Mouse (Mus musculus) adrenal gland, postnatal 4 days (tissue): ENCODE measurements around the gene Stx8. TPM values are rescaled to one million over a fixed set of nuclear protein-coding genes. Genes with fewer than 3 reads are reported as not detected.

Source experiments
- DNase-seq, 2 experiments: peaks; one replicate each; pipeline ENCODE4 v3.0.0; 2021 to 2022; ENCODE audit warnings: low spot score in 2 of 2, mixed read lengths in 2 of 2
- total RNA-seq, 2 experiments: library from RNA; stranded (reverse); gene quantifications; 2 replicates each; pipeline ENCODE4 v1.2.3; 2021

Gene Stx8
- total RNA-seq, 2 experiments from 2014 or later, result 32.1 to 33.7 TPM

- no peak for DNase-seq
These were observed 6.6 kb downstream of the Stx8 start for GRCm38 (mm10) chr11:67972606-67973005.

GRCm38 (mm10) chr11:67973225-67973624 lies 7.2 kb downstream of the Stx8 start:
- no peak for DNase-seq

GRCm38 (mm10) chr11:67975252-67975651 lies 9.3 kb downstream of the Stx8 start:
- DNase-seq, result no peak

GRCm38 (mm10) chr11:67983564-67983963 lies 17.6 kb downstream of the Stx8 start:
- DNase-seq, result no peak

- no peak for DNase-seq
These were observed 25.2 kb downstream of the Stx8 start for GRCm38 (mm10) chr11:67991240-67991639.

GRCm38 (mm10) chr11:67995965-67996364 lies 30.0 kb downstream of the Stx8 start:
- no peak for DNase-seq

GRCm38 (mm10) chr11:67998905-67999304 lies 32.9 kb downstream of the Stx8 start:
- no peak for DNase-seq

- DNase-seq, result no peak
These were observed 33.6 kb downstream of the Stx8 start for GRCm38 (mm10) chr11:67999629-68000028.

GRCm38 (mm10) chr11:68004191-68004590 lies 38.2 kb downstream of the Stx8 start:
- DNase-seq, result peak; percentile 28 to 48

GRCm38 (mm10) chr11:68006216-68006789 lies 40.3 kb downstream of the Stx8 start:
- no peak for DNase-seq

GRCm38 (mm10) chr11:68007645-68008044 lies 41.7 kb downstream of the Stx8 start:
- no peak for DNase-seq

- no peak for DNase-seq
These were observed 43.4 kb downstream of the Stx8 start for GRCm38 (mm10) chr11:68009377-68009776.

GRCm38 (mm10) chr11:68012207-68012606 lies 46.2 kb downstream of the Stx8 start:
- DNase-seq, result no peak

GRCm38 (mm10) chr11:68018191-68018590 lies 52.2 kb downstream of the Stx8 start:
- no peak for DNase-seq

- no peak for DNase-seq
These were observed 53.2 kb downstream of the Stx8 start for GRCm38 (mm10) chr11:68019156-68019555.

- no peak for DNase-seq
These were observed 56.0 kb downstream of the Stx8 start for GRCm38 (mm10) chr11:68021976-68022375.

GRCm38 (mm10) chr11:68022895-68023294 lies 56.9 kb downstream of the Stx8 start:
- DNase-seq, result no peak

GRCm38 (mm10) chr11:68023811-68024369 lies 57.9 kb downstream of the Stx8 start:
- DNase-seq, result no peak

GRCm38 (mm10) chr11:68026590-68026989 lies 60.6 kb downstream of the Stx8 start:
- DNase-seq, result no peak

GRCm38 (mm10) chr11:68029079-68029478 lies 63.1 kb downstream of the Stx8 start:
- no peak for DNase-seq

GRCm38 (mm10) chr11:68029871-68030270 lies 63.9 kb downstream of the Stx8 start:
- no peak for DNase-seq

- DNase-seq, result no peak
These were observed 64.8 kb downstream of the Stx8 start for GRCm38 (mm10) chr11:68030771-68031170.

GRCm38 (mm10) chr11:68032448-68032847 lies 66.5 kb downstream of the Stx8 start:
- DNase-seq, result no peak
